Mouse (Mus musculus): ENCODE measurements around the gene Tspan32.

DNA sequence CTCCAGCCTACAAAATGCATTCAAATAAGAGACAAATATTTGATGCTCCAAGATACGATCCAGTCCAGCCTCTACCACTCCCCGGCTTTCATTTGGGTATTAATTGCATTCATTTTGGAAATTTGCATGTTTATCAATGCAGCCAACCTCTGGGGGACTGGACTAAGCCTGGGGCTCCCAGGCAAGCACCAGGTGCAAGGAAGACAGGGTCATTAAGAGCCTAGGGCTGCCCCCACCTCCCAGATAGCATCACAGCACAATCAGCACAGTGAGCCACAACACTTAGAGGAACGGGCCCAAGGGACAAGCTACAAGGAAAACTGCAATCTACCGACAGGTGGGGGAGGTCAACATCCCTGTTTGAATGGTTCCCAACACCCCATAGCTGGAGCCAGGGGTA is 45.1 kb upstream of the Tspan32 start:
- no peak for TF ChIP-seq CTCF (IDR thresholded peaks at IDR 0.05; ENCODE audit: low read depth, low read length)
- TF ChIP-seq POLR2A (IDR thresholded peaks at IDR 0.05; ENCODE audit: insufficient read depth, low read length), result no peak
- 0 out of 2 replicates have a peak, but pooled peaks have one; percentile 12 for TF ChIP-seq EP300 (IDR thresholded peaks at IDR 0.05; ENCODE audit: insufficient read depth, low read depth, low read length)
